Mouse (Mus musculus) myocyte (in vitro differentiated cells): ENCODE data around the gene Abhd13. TPM values are rescaled to one million over a fixed set of nuclear protein-coding genes. Genes with fewer than 3 reads are reported as not detected.

Experiments used
- H3K27me3 ChIP-seq: one replicate; pipeline ENCODE4 v1.6.1; 2011; ENCODE audit not compliant: control insufficient read depth, insufficient read depth, insufficient read length
- H3K36me3 ChIP-seq: one replicate; pipeline ENCODE4 v1.6.1; 2011; ENCODE audit not compliant: control insufficient read depth, insufficient read depth
- H3K4me2 ChIP-seq: one replicate; pipeline ENCODE4 v1.6.1; 2011; ENCODE audit warnings: low read depth, control low read depth
- H3K4me3 ChIP-seq: one replicate; pipeline ENCODE4 v1.5.1; 2011; ENCODE audit warnings: mild to moderate bottlenecking, control low read depth, moderate library complexity
- H3K79me2 ChIP-seq: one replicate; pipeline ENCODE4 v1.6.1; 2011; ENCODE audit not compliant: control insufficient read depth, insufficient read depth
- H3ac ChIP-seq: one replicate; pipeline ENCODE4 v1.6.1; 2011; ENCODE audit not compliant: control insufficient read depth, insufficient read length
- CEBPB ChIP-seq: IDR thresholded peaks from 2 replicates; pipeline ENCODE4 v1.6.1; 2011; ENCODE audit warnings: mild to moderate bottlenecking, moderate library complexity; ENCODE audit not compliant: poor library complexity, insufficient read depth, severe bottlenecking
- E2F4 ChIP-seq: IDR thresholded peaks from one replicate; pipeline ENCODE4 v1.6.1; 2011; ENCODE audit warnings: mild to moderate bottlenecking, control low read depth, moderate library complexity; ENCODE audit not compliant: insufficient read depth
- MAX ChIP-seq: IDR thresholded peaks from one replicate; pipeline ENCODE4 v1.6.1; 2011; ENCODE audit warnings: low read depth, mild to moderate bottlenecking, control low read depth
- MYOD1 ChIP-seq, 3 experiments: IDR thresholded peaks; one replicate each; pipeline ENCODE4 v1.6.1; 2011; ENCODE audit warnings: control low read depth in 2 of 3, low read depth in 2 of 3, mild to moderate bottlenecking in 2 of 3, moderate library complexity in 1 of 3; ENCODE audit not compliant: insufficient read length in 2 of 3, control insufficient read depth in 1 of 3
- MYOG ChIP-seq, 3 experiments: IDR thresholded peaks; one replicate each; pipeline ENCODE4 v1.6.1; 2011; ENCODE audit warnings: control low read depth in 2 of 3, low read depth in 2 of 3, mild to moderate bottlenecking in 2 of 3; ENCODE audit not compliant: insufficient read length in 2 of 3, control insufficient read depth in 1 of 3, insufficient read depth in 1 of 3
- POLR2A ChIP-seq: IDR thresholded peaks from one replicate; pipeline ENCODE4 v1.6.1; 2011; ENCODE audit warnings: low read depth, mild to moderate bottlenecking, control low read depth, moderate library complexity; ENCODE audit not compliant: insufficient read length
- POLR2AphosphoS2 ChIP-seq: IDR thresholded peaks from one replicate; pipeline ENCODE4 v1.6.1; 2011; ENCODE audit warnings: low read depth, control low read depth; ENCODE audit not compliant: insufficient read length
- REST ChIP-seq: IDR thresholded peaks from one replicate; pipeline ENCODE4 v1.6.1; 2011; ENCODE audit warnings: mild to moderate bottlenecking, control low read depth, moderate library complexity; ENCODE audit not compliant: insufficient read depth, insufficient read length
- SRF ChIP-seq: IDR thresholded peaks from one replicate; pipeline ENCODE4 v1.6.1; 2011; ENCODE audit warnings: low read depth; ENCODE audit not compliant: control insufficient read depth, insufficient read length
- TCF12 ChIP-seq: IDR thresholded peaks from one replicate; pipeline ENCODE4 v1.6.1; 2011; ENCODE audit warnings: mild to moderate bottlenecking, control low read depth; ENCODE audit not compliant: poor library complexity, insufficient read depth, severe bottlenecking
- TCF3 ChIP-seq: IDR thresholded peaks from one replicate; pipeline ENCODE4 v1.6.1; 2011; ENCODE audit warnings: low read depth, control low read depth; ENCODE audit not compliant: insufficient read length
- USF1 ChIP-seq: IDR thresholded peaks from one replicate; pipeline ENCODE4 v1.6.1; 2011; ENCODE audit warnings: low read depth, mild to moderate bottlenecking, control low read depth, moderate library complexity
- polyA plus RNA-seq: library from polyadenylated mRNA; unstranded; fragments of >200 nt; fragmentation: generic; extraction: Trizol; gene quantifications from one replicate; pipeline ENCODE4 v1.2.1, GENCODE M21; 2012; ENCODE audit warnings: missing spikeins

The Abhd13 gene
- polyA plus RNA-seq, 1 experiment, result 6.6 TPM

GRCm38 (mm10) chr8:9949134-9949890 lies 28.2 kb upstream of the Abhd13 start:
- Histone ChIP-seq H3K4me3 (no peak overlapping the region), H3K4me2 (no peak overlapping the region), H3K79me2 (no peaks in the 10 kb centered on the region), H3K36me3 (no peaks in the 10 kb centered on the region), H3K27me3 (no peaks in the 10 kb centered on the region), H3ac (no peak overlapping the region)
- TF ChIP-seq SRF, result no peak
- no peak for TF ChIP-seq POLR2A

GRCm38 (mm10) chr8:9958338-9958737 lies 19.2 kb upstream of the Abhd13 start:
- no peak overlapping the region for H3K4me3 ChIP-seq
- no peak overlapping the region for H3K4me2 ChIP-seq
- H3K36me3 ChIP-seq, result no peaks in the 10 kb centered on the region
- H3K79me2 ChIP-seq, result no peaks in the 10 kb centered on the region
- TF ChIP-seq MAX (no peak), MYOD1 (IDR thresholded peaks at IDR 0.05; ENCODE audit: control insufficient read depth in 1 of 3, insufficient read length in 2 of 3, low read depth in 2 of 3) (no peak), TCF3 (no peak), TCF12 (no peak), POLR2AphosphoS2 (no peak), SRF (no peak), E2F4 (no peak), REST (no peak), POLR2A (no peak)
- no peak overlapping the region for H3ac ChIP-seq
- no peaks in the 10 kb centered on the region for H3K27me3 ChIP-seq

GRCm38 (mm10) chr8:9959919-9960318 lies 17.6 kb upstream of the Abhd13 start:
- H3ac ChIP-seq, result no peak overlapping the region
- H3K27me3 ChIP-seq, result no peaks in the 10 kb centered on the region
- no peaks in the 10 kb centered on the region for H3K79me2 ChIP-seq
- no peaks in the 10 kb centered on the region for H3K36me3 ChIP-seq
- TF ChIP-seq TCF3 (no peak), POLR2AphosphoS2 (no peak), MYOG (IDR thresholded peaks at IDR 0.05; ENCODE audit: control insufficient read depth in 1 of 3, insufficient read depth in 1 of 3, insufficient read length in 2 of 3, low read depth in 2 of 3) (no peak), SRF (no peak), MAX (no peak), E2F4 (no peak), REST (no peak), USF1 (no peak), POLR2A (no peak), TCF12 (no peak), CEBPB (no peak), MYOD1 (IDR thresholded peaks at IDR 0.05; ENCODE audit: control insufficient read depth in 1 of 3, insufficient read length in 2 of 3, low read depth in 2 of 3) (no peak)
- no peak overlapping the region for H3K4me3 ChIP-seq
- no peak overlapping the region for H3K4me2 ChIP-seq

DNA sequence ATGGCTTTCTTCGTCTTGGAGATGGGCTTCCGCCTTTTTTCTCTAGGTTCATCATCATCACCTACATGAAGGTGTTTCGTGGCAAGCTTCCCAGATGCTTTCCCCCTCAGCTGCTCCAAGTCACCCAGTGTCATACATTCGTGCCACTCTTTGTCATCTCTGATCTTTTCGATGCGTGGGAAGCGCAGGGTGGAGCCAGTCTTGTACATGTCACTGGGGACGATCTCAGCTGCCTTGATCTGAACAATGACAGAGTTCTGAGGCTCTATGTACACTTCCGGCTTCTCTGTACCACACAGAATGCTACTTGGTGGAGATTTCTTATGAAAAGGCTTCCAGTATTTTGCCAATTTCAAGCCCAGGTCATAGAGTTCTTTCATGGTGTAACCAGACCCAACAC lies 5.6 kb upstream of the Abhd13 start:
- H3K27me3 ChIP-seq, result no peaks in the 10 kb centered on the region
- peaks cover 6% of the 10 kb centered on the region for H3K79me2 ChIP-seq
- H3ac ChIP-seq, result no peak overlapping the region
- H3K4me3 ChIP-seq, result no peak overlapping the region
- H3K4me2 ChIP-seq, result no peak overlapping the region
- TF ChIP-seq REST (no peak), SRF (no peak), MYOD1 (IDR thresholded peaks at IDR 0.05; ENCODE audit: control insufficient read depth in 1 of 3, insufficient read length in 2 of 3, low read depth in 2 of 3) (no peak), TCF12 (no peak), TCF3 (no peak), POLR2AphosphoS2 (no peak), MYOG (IDR thresholded peaks at IDR 0.05; ENCODE audit: control insufficient read depth in 1 of 3, insufficient read depth in 1 of 3, insufficient read length in 2 of 3, low read depth in 2 of 3) (no peak), E2F4 (no peak), POLR2A (no peak), CEBPB (no peak)
- peaks cover 32% of the 10 kb centered on the region for H3K36me3 ChIP-seq

DNA sequence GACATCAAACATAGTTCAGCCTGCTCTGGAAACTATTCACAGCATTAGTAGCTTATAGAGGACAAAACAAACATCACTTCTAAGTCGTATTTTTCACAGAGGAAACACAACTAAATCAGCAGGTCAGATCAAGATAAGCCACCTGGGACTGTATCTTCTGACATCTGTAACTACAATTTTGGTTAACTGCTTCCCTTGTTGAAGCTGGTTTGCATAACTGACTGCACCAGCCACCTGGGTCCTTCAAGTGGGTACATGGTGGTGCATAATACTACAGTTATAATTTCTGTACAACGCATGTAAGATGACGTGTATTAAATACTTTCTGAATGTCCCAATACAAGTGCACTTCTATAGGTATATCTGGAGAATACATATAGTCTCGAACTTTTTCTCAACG lies 2.2 kb upstream of the Abhd13 start:
- peak overlapping the region; percentile 9 for H3ac ChIP-seq
- H3K4me3 ChIP-seq, result peak overlapping the region; percentile 56
- H3K27me3 ChIP-seq, result no peaks in the 10 kb centered on the region
- H3K4me2 ChIP-seq, result peak overlapping the region; percentile 68
- no peak for TF ChIP-seq MYOG (IDR thresholded peaks at IDR 0.05; ENCODE audit: control insufficient read depth in 1 of 3, insufficient read depth in 1 of 3, insufficient read length in 2 of 3, low read depth in 2 of 3)
- peaks cover 28% of the 10 kb centered on the region for H3K36me3 ChIP-seq
- peaks cover 29% of the 10 kb centered on the region for H3K79me2 ChIP-seq
